Mouse (Mus musculus): ENCODE data around the gene Nop16.

- TF ChIP-seq CTCF (IDR thresholded peaks at IDR 0.05; ENCODE audit: insufficient read depth, low read depth, low read length) (no peak), POLR2A (IDR thresholded peaks at IDR 0.05; ENCODE audit: insufficient read depth, low read depth, low read length) (no peak)
Measured at GRCm38 (mm10) chr13:54562562-54562961, 27.3 kb downstream of the Nop16 start.

All from olfactory bulb, adult 2 months (tissue).